Mouse (Mus musculus) right cerebral cortex, postnatal 25 days (tissue): ENCODE data around the gene Srarp.
A peak's percentile ranks its signal among the peaks of the same experiment; 100 is the strongest.

Experiments used
- DNase-seq: peaks from one replicate; pipeline ENCODE4 v3.0.0; 2022

Srarp gene

DNA sequence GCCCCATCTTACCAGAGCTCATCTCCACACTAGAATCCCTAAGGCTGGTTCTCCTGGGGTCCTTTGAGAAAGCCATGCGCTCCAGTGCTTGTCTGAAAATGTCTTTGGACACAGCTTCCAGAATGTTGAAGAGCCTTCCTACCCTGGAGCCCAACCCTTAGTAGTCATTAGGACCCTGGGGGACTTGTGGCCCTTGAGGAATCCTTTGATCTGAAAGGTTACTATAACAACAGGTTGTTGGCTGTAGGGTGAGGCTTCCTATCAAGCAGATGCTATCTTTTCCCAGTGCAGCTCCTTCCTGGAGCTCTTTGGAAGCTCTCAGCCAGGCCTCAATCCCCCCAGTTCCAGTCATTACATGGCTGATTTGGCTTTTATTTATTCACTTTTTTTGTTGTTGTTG lies at the start of gene Srarp:
Gene Srarp (minus strand): TSS at position 132 of the 400 bp plus-strand sequence.
- DNase-seq, result no peak

DNA sequence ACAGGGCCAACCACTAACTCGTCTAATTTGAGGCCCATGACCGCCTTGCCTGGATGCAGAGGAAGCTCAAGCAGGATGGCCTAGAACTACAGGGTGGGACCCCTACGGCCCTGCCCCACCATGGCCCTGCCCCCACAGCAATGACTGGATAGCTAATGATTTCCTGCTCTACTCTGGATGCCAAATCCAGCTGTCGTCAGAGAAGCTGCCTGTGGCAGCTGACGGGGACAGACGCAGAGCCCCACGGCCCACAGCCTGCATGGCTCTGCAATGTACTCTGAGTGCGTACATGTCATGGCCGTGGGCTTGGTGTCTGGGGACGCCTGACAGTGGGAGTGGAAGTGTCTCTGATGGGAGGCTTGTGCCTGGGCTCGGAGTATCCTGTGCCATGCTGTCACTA lies 48.2 kb upstream of the Srarp start:
- DNase-seq, result no peak

DNA sequence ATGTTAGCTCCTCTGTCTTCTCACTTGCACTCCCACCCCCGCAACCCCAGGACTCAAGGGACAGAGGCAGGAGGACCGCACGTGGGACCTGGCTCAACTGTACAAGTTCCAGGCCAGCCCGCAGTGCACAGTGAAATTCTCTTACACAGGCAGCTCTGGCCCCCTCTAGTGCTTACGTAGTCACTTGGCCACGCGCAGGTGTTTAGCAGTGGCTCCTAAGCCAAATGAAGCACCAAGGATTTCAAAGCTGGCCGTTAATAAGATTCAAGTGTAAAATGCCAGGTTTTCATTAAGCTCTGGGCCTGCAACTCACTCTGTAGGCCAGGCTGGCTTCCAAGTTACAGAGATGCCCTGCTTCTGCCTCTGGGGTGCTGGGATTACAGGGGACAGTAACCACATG lies 43.5 kb upstream of the Srarp start:
- DNase-seq, result no peak

DNA sequence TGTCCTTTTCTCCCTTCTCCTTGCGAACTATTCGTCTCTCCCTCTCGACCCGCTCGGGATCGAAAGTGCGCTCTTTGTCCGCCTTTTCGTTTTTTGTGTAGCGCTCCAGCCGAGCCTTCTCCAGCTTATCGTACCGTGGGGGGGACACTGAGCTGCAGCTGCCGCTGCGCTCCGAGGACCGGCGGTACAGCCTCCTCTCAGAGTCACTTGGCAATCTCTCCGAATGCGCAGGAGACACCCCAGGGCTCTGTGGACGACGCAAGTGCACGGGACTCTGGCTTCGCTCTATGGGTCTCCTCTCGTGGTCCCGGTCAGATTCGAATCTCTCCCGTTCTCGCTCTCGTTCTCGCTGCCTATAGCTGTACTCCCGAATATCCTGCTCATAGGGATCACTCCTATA lies 42.9 kb upstream of the Srarp start:
- no peak for DNase-seq

DNA sequence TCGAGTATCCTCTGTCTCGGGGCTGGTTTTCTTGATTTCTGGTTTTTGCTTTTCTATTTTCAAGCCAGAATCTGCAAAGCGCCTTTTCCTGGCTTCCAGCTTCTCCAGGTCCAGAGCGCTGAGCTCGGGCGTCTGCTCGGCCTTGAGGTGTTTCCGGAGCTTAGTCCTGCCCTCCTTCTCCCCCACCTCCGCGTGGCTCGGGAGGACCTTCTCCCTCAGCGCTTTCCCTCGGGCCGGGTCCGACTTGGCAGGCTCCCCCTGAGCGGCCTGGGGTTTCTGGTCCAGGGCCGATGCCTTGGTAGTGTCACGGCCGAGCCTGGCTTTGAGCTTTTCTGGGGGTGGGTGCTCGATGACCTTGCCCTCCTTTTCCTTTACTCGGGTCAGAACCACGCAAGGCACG lies 42.3 kb upstream of the Srarp start:
- no peak for DNase-seq

DNA sequence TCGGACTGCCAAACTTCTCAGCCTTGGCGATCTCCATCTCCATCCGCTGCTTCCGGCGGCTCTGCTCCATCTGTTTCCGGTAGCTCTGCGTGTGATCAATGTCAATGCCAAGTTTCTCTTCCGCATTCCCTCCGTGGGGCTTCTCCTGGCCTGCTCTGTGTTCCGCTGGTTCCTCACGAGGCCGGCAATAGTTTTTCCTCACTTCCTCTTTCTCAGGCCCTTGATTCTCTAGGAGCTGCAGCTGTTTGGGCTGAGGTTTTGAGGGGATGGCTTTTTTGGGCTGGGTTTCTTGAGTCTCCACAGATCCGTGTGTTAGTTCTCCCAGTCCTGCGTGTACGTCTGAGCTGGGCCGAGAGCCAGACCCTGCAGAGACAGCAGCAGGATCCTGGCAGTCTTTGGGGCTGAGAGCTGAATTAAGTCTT lies 41.8 kb upstream of the Srarp start:
- peak; percentile 75 for DNase-seq

DNA sequence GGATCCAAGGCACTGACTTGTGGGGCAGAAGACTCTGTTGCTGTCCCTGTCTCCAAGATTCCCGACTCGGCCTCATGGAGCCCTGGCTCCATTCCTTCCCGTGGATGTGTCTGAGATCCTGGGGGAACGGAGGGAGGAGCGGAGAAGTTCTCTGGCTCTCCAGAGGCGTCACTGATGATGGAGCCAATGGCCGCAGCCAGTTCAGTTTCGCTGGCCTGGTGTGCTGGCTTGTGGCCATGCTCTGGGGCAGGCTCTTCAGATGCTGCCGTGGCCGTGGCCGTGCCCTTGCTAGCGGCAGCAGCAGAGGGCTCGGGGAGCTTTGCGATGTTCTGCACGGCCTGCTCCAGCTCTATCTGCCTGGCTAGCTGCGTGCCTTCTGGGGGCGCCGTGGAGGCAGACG lies 38.5 kb upstream of the Srarp start:
- DNase-seq, result no peak

DNA sequence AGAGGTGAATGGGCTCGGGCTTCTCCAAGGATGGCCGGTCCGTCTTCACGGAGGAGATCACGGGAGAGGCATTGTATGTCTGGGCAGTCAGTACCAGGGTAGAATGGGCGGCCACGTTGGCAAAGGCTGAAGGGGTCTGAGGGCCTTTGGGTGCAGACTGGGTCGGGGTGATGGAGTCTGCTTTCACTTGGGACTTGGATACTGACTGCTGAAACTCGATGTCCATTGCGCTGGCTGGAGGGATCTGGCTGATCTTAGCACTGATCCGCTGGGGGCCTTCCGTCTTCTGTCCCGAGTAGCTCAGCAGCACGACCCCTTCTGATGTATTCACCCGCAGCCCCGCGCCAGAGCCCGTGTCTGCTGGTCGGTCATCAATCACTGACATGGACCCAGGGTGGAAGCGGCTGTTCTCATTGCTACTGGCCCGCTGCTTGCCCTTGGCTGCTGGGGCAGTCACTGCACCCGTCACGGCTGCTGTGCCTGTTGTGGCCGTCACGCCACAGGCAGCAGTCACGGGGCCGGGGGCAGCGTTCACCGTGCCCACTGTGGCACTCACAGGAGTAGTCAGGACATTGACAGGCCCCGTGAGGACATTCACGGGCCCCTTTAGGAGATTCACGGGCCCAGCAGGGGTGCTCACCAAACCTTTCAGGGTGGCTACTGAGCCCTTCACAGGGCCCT lies 36.9 kb upstream of the Srarp start:
- DNase-seq, result no peak

DNA sequence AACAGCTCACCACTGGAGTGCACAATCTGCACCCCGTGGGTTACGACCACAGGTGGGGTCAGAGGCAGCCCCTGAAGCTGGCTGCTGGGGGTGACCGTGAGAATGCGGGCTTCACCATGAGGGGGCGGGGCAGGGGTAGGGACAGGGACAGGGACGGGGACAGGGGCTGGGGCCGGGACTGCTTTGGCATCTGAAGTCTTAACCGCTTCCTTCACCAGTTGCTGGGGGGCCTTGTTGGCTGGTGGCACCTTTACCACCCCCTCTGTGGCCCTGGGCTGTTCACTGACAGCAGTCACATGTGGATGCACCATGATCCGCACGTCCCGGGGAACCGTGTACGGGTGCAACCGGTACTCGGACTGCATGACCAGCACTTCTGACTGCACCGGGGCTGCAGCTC lies 35.6 kb upstream of the Srarp start:
- DNase-seq, result no peak

DNA sequence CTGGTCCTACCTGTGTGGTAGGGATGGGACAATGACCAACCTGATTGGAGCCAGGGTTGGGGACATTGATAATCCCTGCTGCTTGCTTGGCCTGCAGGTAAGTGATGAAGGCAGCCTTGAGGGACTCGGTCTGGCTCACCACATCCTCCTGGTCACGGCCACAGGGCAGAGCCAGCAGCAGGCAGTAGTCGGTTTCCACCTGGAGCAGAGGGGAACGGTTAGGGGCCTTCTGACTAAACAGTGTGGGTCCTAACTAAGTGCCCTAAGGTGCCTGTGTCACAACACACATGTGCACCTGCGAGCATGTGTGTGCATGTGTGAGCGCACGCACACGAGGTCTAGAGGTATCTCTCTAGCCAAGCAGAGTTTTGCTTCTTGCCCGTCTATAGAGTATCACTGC lies 33.4 kb upstream of the Srarp start:
- no peak for DNase-seq

DNA sequence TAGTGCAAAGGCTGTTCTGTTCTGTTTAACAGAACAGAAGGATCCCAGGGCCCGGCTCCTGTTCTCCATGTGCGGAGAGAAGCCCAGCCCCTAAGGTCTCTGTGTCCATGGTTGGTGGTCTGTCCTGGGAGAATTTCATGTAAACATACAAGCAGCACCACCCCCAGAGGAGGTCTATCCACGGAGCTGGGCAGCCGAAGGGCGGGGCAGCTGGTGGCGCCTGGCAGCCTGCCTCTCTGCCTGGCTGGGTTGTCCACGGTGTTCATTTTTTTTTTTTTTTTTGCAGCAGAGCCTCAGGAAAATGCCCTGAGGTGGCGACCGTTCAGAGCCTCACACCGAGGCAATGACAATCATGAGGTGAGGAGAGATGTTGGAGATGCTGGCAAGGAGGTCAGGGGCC lies 32.7 kb upstream of the Srarp start:
- no peak for DNase-seq

DNA sequence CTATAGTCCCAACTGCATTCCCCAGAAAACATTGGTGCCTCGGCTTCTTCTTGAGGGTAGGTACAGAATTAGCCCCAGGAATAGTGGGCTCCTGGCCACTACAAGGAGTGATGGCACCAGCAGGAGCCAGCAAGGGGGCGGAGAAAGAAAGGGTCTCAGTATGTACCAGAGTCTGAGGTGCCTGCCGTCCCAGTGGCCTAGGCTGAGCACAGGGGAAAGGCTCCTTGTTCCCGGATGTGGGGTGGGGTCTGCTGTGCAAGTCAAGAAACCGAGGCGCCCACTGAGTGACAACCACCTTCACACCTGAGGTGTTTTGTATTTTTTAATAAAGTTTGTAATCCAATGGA lies 31.6 kb upstream of the Srarp start:
- DNase-seq, result no peak

DNA sequence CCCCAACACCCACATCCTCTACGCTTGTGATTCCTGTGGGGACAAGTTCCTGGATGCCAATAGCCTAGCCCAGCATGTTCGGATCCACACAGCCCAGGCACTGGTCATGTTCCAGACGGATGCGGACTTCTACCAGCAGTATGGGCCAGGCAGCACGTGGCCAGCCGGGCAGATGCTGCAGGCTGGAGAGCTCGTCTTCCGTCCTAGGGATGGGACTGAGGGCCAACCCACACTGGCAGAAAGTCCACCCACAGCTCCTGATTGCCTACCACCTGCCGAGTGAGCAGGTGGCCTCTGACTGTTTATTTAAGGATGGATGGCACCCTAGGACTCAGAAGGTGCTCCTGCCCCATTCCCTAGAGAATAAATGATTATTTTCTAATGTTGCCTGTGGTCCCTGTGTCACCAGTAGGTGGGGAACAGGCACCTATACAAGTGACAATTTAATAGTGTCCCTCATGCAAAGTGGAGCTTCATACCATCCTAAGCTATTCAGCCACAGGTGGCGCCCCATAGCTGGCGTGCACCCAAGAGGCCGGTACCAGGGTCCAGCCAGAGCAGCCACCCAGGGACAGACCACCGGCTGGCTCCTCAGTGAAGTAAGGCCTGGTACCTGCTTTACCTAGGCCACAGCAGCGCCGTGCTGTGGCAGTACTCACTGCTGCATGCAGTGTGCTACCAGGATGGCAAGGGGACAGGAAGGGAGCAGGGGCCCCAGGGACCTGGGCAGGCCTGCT lies 31.1 kb upstream of the Srarp start:
- no peak for DNase-seq

DNA sequence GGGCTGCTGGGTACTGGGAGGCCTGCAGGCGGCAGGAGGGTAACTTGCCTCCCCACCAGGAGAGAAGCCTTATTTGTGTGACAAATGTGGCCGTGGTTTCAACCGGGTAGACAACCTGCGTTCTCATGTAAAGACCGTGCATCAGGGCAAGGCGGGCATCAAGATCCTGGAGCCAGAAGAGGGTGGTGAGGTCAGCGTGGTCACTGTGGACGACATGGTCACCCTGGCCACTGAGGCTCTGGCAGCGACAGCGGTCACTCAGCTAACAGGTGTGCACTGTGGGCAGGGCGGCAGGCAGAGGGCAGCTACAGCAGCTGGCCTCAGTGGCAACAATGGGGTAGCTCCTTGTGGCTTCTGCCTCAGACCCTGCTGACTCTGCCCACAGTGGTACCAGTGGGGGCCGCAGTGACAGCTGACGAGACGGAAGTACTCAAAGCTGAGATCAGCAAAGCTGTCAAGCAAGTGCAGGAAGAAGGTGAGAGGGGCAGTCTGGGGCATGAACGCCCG lies 30.4 kb upstream of the Srarp start:
- no peak for DNase-seq

DNA sequence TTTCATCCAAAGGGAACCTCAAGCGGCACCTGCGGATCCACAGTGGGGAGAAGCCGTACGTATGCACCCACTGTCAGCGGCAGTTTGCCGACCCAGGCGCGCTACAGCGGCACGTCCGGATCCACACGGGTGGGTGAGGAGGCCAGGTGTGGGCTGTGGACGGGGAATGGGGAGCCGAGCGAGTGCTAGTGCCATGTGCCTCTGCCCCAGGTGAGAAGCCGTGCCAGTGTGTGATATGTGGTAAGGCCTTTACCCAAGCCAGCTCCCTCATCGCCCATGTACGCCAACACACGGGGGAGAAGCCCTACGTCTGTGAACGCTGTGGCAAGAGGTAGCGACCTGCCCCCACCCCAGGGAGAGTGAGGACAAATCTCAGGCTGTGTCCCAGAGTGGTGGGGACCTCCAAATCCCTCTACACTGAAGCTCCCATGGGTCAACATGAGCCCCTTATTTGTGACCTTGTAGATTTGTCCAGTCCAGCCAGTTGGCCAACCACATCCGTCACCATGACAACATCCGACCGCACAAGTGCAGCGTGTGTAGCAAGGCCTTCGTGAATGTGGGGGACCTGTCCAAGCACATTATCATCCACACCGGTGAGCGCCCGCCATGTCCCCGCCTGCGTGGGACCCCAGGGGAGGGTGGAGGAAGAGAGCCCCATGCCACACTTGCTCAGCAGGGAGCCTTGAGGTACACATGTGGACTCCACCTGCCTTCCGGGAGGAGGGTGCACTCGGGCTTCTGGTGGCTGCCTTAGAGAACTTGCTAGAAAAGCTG lies 29.8 kb upstream of the Srarp start:
- DNase-seq, result no peak

DNA sequence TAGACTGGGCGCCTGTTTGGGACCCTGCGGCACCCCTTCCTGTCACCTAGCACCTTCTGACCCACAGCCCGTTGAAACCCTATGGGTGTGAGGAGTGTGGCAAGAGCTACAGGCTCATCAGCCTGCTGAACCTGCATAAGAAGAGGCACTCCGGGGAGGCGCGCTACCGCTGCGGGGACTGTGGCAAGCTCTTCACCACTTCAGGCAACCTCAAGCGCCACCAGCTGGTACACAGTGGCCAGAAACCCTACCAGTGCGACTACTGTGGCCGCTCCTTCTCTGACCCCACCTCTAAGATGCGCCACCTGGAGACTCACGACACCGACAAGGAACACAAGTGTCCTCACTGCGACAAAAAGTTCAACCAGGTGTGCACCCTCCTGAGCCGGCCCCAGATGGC lies 28.8 kb upstream of the Srarp start:
- no peak for DNase-seq

DNA sequence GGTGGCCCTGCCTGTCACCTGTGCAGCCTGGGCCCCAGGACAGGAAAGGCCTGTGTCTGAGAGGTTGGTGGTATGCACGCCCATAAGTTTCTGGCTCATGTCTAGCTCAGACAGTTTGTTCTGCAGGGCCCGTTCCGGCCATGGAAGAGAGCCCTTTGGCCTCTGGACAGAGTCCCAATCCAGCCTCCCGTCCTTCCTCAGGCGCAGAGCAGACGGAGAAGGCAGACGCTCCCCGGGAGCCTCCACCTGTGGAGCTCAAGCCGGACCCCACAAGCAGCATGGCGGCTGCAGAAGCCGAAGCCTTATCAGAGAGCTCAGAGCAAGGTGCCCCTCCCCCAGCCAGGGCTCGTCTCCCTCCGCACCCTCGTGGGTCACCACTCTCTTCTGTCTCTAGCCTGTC lies 27.6 kb upstream of the Srarp start:
- DNase-seq, result no peak

DNA sequence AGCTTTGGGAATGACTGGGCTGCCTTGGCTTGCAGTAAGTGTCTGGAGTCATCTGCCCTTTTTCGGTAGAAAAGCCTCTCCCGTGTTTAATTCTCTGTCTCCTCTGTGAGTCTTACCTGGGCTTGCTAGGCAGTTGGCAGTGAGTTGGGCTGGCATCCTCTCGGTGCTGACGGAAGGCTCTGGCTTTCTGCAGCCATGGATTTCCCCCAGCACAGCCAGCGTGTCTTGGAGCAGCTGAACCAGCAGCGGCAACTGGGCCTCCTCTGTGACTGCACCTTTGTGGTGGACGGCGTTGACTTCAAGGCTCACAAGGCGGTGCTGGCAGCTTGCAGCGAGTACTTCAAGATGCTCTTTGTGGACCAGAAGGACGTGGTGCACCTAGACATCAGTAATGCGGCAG lies 25.7 kb upstream of the Srarp start:
- no peak for DNase-seq

DNA sequence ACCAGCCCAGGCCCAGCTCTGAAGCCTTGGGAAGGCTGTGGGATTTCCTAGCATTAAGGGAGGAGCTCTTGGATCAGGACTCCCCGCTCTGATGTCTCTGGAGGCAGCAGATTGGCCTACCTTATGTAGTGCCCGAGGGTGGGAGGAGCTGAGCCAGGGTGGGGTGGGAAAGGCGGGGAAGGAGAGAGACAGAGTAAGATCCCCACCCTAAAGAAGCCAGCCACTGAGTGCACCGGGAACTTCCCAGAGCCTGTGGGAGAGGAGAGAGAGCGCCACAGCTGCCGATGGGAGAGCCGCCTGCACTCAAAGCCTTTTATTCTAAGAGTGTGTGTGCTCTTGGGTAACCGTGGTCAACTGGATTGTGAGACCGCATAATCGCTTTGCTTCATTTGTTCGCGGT lies 25.2 kb upstream of the Srarp start:
- no peak for DNase-seq

DNA sequence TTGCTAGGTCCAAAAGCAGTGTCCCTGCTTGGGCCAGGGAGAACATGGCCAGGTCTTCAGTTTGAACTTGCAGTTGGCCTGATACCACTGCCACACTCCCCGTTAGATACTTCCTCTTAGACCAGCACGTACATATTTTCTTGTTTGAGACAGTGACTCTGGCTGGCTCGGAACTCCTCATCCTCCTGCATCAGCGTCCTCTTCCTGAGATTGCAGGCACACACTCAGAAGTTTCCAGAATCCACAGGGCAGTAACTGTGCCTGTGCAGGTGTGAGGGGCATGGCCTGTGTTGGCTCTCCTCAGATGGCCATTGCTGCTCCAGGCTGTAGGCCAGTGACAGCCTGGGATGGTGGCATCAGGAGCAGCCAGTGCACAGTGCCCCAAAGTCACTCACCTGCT lies 24.6 kb upstream of the Srarp start:
- no peak for DNase-seq

DNA sequence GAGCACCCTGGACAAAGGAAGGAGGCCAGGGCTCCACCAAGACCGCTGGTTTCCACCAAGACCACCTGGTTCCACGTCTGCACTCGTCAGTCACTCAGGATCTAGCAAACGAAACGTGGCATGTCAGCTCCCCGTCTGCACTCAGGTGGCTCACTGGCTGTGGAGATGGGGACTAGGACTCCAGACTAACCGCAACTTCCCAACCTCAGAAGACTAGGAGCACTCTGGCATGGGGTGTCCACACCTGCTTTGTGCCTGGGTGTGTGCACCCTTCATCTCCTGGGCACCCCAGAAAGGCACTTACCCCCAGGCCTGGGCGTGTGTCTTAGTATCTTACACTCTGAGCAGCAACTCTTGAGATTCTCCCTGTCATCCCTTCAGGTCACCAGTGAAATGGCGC lies 23.9 kb upstream of the Srarp start:
- DNase-seq, result no peak

DNA sequence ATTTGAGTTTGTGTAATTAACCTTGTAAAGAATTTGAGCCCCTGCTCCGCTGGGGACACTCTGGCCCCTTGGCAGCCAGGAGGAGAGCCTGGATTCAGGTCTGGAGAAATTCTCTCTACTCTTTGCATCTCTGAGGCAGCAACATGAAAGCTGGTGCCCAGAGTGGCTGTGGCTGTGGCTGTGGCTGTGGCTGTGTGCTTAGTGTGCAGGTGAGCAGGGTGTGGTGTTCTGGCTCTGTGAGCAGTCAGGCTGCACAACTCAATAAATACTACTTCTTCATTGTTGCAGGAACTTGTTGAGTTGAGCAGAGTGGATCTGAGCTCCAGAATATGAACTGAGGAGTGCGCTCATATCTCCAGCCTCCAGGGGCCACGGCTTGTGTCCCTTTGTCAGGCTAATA lies 23.0 kb upstream of the Srarp start:
- no peak for DNase-seq

DNA sequence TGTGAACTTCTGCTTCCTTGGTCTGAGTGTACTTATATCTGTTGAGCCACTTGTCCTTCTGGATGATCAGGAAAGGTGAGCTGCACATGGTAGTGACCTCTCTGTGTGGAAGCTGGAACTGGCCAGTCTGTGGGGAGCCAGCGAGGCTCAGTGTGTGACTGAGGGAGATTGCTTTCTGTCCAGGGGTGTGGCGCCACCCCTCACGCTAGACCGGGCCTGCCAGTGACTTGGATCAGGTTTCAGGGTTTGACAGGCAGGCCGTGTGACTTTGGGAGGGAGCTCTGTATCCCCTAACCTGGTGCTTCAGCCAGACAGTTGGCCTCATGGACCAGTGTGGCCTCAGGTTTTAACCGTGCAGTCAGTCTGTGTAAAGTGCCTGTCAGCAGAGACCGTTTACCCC lies 22.3 kb upstream of the Srarp start:
- no peak for DNase-seq
